Mouse (Mus musculus) mouse embryonic stem cell (cell line): ENCODE measurements at regions not wholly inside any gene's neighbourhood (a gene's known extent, or its start where the extent isn't known, plus 50 kb on each side); places are given as distances from the start of the nearest gene placed in this dataset.
"Not testable (repeated sequence)": the region's sequence is repeated elsewhere in the genome, so short reads cannot be mapped to it uniquely, and the experiment has no call there.

Source experiments
- in situ Hi-C, 2 experiments: fragments of 300-500 bp; cut with MboI; formaldehyde crosslinking; loops; 1 replicate in 1 of 2; 3 replicates in 1 of 2; pipeline ENCODE4 v1.14.3; 2019 to 2020; ENCODE audit warnings: low sequenced_read_pairs in 2 of 2, low pct_unique_long_range_greater_than_20kb in 1 of 2, mixed read lengths in 1 of 2; ENCODE audit not compliant: unreplicated experiment in 1 of 2

DNA sequence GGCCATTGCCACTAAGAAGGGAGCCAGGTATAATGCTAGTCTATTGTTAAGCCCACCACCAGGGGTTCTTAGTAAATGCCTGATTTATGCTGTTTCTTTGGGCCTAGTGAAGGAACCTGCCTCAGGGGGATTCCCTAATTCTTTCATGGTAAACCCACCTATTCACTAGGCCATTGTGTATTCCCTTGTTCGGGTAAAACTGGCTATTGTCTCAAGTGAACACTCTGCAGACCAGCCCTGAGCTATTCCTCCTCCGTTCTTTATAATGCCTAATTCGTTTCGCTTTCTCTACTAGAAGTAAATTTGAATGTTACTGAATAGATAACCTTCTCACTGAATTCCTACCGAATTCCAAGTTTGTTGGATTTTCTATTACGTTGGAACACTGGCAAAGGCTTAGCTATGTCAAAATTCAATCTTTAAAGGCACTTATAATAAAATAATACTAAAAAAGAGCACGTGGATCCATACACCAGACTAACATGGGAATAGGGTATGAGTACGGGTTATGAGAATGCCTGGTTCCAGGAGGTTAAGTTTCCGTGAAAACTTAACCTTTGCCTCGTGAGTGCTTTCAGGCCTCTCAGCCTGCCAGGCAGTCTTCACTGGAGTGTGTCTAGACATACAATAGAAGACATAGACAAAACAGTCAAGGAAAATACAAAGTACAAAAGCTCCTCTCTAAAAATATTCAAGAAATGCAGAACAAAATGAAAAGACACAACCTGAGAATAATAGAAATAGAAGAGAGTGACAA is 536.8 kb upstream of the Cntn5 start:
- in situ Hi-C loops: loop anchor here in 1 of 2 experiments (10.0 to 25.0 kb wide), 2 partner anchors 337 to 529 kb away; partner anchors contain the start of gene Cntn5

DNA sequence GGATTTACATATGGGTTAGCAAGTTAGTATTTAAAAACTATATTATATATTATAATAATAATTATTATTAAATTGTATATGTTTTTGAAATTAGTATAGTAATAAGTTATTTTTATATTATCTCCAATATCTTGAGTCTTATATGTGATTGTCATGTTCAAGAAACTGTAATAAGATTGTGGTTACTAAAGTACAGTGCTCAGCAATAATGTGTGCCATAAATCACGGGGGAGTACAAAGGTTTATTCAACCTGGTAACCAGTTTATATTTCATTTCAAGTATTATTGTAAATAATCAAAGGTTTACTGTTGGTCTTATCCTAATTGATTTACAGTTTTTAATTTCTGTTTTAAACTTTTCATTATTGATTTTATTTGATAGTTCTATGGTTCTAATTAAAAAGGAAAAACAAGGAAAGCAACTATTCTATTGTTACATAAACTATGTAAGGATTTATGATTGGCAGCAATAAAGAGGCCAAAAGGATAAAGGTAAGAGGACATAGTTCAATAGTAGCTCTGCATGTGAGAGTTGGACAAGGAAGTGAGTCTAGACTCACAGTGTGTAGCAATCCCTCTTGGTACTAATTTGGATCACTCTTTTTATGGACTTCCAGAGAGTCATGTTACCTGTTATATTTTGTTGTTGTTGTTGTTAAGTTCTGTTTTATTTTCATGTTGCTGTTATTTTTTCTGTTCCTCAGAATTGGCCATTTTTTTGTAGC is 532.0 kb upstream of the Cntn5 start:
- in situ Hi-C loops: loop anchor here in 1 of 2 experiments (25.0 kb wide), 1 partner anchor 524 kb away; the partner anchor contains the start of gene Cntn5

DNA sequence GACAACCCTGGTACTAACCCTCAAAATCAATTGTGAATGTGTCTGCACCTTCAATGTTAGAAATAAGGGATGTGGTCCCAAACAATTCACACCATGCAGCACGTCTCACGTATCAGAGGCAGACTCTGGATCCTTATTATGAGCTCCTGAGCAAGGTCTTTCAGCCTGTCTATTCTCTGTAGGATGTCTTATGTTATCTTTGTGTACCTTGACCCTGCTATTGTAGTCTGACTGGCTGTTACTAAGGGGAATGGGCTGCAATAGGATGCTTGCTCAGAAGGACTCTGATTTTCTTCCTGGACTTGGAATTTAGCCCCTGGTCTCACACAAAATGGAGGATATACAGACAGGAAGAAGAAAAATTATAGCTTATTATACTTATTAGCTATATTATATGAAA is 531.4 kb upstream of the Cntn5 start:
- in situ Hi-C loops: loop anchor here in 1 of 2 experiments (25.0 kb wide), 1 partner anchor 524 kb away; the partner anchor contains the start of gene Cntn5

DNA sequence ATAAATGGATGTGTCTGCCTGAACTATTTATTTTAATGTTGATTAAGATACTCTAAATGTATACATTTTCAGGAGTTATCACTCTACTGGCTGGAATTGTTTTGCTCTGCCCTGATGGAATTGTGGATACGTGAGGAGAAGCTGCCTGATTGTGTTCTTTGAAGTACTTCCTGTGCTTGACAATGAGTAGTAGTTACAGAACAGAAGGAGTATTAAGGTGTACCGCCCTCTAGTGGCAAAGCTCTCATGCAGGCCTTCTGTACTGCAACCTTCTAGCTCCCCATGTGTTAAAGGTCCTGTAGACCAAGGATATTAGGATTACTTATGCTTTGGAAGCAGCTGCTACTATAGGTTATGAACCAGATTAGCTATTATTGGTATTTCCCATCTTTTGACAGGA is 530.4 kb upstream of the Cntn5 start:
- in situ Hi-C loops: loop anchor here in 1 of 2 experiments (25.0 kb wide), 1 partner anchor 523 kb away; the partner anchor contains the start of gene Cntn5

DNA sequence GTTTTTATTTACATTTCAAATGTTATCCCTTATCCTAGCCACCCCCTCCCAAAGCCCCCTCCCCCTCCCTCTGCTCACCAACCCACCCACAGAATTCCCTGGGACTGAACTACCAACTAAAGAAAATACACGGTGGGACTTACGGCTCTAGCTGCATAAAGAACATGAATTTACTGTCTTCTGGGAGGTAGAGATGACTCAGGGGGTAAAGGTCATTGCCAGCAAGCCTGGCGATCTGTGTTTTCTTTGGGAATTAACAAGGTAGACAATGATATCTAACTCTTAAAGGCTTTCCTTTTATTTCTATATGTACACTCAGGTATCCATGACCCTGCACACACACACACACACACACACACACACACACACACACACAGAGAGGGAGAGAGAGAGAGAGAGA is 521.9 kb upstream of the Cntn5 start:
- in situ Hi-C loops: loop anchor here in 1 of 2 experiments (25.0 kb wide), 1 partner anchor 514 kb away; the partner anchor contains the start of gene Cntn5

DNA sequence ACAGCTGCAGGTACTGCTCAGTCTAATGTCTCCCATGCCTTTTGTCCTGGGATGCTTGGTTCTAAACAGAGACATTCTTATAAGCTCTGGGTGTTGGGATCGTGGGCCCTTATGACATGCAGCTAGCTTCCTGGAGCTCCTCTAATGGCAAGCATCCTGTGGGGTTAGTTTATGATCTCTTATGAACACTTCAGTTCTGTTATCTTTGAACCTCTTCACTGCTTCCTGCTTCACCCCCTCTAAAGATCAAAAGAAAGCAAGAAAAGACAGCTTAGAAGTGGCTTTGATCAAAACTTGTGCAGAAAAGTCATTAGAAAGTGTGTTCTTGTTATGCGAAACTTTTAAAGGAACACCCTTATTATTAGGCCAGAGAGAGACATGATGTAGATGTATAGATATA is 492.3 kb upstream of the Cntn5 start:
- in situ Hi-C loops: no loop called here

DNA sequence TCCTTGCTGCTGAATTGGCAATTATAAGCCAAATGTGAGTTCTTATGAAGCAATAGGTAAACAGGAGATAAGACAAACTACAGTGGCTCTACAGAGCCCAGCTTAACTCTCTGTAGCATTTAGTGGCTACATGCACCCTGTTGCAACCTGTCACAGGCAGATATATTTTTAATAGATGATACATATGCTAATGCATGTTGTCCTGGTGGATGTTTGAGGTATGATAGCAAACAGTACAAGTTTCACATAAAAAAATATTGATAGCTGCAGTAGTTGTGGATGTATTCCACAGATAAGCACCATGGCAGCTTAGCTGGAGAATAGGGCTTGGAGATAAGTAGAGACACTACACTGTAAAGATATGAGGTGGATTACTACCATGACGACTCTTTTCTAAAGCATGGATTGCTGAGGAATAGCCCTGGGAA is 477.1 kb upstream of the Cntn5 start:
- in situ Hi-C loops: no loop called here

DNA sequence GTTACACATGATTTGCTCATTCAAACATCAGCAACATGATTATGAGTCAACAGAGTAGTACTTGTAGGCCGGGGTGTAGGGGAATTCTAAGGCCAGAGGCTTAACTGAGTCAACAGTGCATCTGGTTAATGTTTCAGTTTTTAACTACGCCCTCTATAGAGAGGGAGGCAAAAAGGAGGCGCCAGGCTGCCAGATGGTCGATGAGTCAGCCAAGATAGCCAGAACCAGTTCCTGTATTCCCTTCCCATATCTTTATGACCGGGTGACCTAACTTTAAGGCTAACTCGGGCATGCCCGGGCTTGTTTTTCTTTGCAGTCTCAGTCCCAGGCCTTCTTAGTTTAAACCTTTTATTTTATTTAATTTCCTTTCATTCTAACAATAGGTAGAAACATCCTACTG is 476.0 kb upstream of the Cntn5 start:
- in situ Hi-C loops: no loop called here

DNA sequence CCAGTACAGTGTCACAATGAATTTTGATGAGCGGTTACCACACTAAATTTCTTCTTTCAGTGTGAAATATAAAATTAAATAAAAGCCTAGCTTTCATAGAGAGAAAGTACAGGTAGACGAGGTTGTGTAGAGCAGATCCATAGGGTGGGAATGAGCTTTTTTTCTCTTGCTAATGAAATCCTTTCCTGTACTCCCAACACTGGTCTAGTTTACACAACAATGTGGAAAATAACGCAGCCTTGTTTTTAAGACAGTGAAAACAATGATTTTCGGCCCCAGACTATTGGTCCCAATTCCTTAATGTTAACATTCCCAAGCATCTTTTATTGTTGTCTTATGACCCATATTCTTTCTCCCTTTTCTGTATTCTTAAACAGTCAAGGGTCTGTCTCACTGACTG is 473.5 kb upstream of the Cntn5 start:
- in situ Hi-C loops: no loop called here

DNA sequence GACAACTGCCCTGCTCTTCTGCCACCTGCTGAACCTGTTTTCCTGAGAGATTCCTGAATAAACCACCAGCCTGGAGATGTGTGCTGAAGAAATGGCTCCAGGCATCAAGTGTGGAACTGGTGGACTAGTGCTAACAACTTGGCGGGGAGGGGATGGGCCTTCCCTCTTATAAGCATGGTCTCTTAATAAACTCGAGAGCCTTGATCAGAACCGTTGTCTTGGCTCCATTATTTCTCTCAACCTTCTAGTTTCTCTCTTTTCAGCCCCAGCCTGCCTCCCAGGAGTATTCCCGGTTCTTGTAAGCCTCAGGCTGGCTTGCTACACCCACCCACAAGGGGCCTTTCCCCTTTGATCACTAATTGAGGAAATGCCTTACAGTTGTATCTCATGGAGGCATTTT is 473.0 kb upstream of the Cntn5 start:
- in situ Hi-C loops: no loop called here

DNA sequence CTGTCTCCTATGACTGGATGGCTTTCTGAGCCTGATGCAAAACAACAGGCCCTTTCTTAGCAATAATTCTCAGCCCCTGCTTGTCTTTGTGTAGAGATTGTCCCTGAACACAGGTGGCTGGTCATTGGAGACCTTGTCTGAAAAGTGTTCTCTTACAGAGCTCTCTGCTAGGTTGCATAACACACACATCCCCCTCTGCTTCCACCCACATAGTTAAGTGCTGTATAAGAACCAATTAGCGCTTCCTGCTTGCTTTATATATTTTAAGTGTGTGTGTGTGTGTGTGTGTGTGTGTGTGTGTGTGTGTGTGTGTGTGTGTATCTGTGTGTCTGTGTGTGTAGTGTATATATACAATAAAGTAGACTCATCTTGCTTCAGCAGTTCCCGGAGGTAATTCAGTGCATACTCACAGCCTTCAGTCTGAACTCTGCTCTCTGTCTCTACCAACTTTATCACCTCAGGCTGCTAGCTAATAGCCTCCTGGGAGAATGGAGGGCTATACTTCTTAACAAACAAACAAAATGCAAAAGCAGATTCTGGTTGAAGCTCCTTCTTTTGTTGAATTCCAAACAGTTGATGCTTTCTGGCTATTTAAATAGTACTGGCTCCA is 468.8 kb upstream of the Cntn5 start:
- in situ Hi-C loops: no loop called here

DNA sequence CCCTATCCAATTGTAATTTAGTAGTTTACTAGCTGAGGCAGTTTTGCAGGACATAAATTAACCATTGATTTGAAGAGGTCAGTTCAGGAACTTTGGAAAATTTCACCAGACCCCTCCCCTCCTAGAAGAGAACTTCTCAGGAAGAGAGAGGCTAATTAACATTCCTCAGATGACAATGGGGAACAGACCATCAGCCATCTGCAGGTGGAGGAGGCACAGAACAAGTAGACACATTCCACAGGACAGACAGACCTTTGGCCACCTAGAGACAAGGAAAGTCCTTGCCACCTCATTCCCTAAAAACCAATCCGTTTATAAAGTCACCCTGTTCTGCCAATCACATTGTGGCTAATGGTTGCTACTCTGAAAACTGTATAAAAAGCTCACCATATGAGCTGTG is 463.5 kb upstream of the Cntn5 start:
- in situ Hi-C loops: no loop called here

DNA sequence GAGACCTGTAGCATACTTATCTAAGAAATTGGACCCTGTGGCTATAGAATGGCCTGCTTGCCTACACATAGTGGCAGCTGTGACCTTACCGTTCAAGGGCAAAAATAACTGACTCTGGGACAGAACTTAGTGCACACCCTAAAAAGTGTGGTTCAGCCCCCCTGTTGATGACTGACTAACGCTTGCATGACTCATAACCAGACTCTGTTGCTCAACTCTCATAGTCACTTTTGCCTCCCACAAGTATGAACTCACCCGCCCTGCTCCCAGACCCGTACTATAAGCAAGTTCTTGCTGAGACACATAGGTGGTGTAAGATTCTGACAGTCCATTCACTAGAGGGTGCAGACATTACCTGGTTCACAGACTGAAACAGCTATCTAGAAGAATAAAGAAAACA is 424.3 kb upstream of the Cntn5 start:
- in situ Hi-C loops: no loop called here

DNA sequence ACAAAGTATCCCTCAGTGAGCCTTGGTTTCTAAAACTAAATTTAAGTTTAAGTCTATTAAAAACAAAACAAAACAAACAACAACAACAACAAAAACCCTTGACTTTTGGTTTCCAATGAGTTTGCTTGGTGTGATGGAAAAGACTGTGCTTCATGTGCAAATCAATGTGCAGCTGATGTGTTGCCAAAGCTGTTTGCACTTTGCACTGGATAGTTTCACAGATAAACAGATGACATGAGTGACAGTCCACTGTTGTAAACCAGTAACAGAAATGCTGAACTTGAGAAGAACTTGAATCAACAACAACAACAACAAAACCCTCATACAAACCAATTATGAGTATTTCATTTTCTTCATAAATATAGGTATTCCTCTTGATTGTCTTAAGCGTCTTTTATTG is 412.6 kb upstream of the Cntn5 start:
- in situ Hi-C loops: no loop called here

DNA sequence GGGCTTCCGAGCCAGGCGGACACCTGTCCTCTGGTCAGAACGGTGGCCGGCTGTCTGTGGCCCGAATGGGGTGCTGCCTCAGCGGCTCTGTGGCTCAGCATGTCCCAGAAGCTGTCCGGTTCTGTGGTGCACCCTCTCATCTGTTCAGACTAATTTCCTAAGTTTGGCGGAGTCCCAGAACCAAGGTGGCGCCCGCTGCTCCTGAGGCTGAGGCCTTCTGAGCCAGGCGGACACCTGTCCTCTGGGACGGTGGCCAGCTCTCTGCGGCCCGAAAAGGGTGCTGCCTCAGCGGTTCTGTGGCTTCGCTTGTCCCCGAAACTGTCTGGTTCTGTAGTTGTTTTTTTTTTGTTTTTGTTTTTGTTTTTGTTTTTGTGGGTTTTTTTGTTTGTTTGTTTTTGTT is 392.5 kb upstream of the Cntn5 start:
- in situ Hi-C loops: not testable (repeated sequence)

DNA sequence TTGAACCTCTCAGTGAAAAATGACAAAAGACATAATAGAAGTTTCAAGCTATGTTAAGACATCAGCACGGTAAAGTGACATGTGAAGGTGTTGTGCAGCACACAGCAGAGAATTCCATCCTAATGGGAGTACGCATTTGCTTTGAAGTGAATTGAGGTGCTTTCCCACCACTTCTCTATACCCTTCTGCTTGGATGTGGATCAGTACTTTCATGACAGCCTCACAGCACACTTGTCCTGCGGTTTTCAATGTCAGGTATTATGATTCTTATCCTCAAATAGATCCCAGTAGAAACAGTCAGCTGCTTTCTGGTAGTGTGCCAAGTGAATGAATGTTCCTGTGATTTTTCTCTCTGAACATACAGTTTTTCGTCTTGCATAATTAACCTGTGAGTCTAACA is 380.6 kb upstream of the Cntn5 start:
- in situ Hi-C loops: no loop called here

DNA sequence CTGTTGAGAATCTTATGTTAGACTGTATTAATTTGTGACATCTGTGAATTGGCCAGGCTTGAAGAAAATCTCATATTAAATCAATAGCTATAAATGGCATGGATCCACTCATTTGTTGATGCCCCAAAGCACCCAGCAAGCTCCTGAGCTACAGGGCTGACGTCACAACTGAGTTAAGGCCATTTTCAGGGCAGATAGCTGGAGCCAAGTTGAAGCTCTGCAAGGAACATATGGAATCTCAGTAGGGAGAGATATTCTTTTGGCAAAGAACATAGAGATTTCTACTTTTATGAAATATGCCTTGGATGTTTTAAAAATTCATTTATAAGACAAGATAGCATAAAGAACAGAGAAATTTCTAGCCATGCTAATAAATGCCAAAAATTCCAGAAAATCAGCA is 380.0 kb upstream of the Cntn5 start:
- in situ Hi-C loops: no loop called here

DNA sequence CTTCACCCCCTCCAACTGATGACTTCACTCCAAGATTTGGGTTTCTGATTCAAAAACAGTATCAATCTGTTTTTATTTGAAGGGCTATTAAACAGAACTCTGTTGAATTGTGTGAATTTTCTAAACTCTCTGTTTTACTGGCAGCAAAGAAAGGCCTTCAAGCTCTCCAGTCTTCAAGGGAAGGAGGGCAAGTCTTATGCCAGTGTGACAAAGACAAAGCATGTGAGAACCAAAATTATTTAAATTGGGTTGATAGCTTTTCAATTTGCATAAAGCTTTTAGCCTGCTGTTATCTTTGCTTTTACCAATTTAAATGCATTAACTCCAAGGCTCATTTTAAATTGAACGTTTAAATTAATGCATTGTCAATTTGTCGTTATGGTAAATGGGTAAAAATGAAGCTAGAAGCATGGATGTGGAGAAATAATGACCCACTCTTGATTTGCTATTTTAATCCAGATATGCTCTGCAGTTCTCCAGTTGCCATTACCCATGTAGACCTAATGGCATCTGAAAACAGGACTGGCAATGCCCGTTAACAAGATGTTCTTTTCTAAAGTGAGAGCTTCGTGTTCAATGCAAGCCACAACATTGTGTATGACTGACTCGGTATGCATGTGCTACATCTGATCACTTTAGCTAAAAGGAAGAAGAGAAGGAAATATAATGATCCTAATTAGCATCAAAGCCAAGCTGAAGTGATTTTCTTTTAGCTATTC is 375.0 kb upstream of the Cntn5 start:
- in situ Hi-C loops: no loop called here

DNA sequence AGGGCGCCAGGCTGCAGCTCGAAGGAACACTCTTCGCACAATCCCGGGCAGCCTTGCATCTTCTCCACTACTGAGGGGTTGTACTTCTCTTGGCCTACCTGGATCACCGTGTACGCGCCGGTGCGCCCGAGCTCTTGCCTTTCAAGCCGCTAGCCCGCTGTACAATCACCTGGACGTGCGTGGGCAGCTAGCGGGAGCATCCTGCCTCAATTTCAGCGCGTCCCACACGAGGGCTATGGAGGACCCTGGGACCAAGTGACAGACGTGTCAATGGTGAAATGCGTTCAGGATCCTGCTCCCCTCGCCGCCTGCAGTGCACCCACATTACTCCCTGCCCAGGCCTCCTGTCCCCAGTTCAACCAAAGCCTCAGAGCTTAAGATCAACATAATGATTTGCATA is 373.2 kb upstream of the Cntn5 start:
- in situ Hi-C loops: no loop called here
